Mouse (Mus musculus) Patski (cell line): ENCODE measurements around the gene Ptprm. TPM values are rescaled to one million over a fixed set of nuclear protein-coding genes. Genes with fewer than 3 reads are reported as not detected.

ENCODE experiments used
- ATAC-seq: fragments of 100-300 bp; one replicate; pipeline ENCODE4 v1.8.0; 2021
- CTCF ChIA-PET: fragments of 350-600 bp; sonication (Branson Sonifier 250); formaldehyde crosslinking; loops from one replicate; lab custom pipeline; 2022; ENCODE audit warnings: inconsistent platforms; lab: Charles Lee
- POLR2A ChIA-PET: fragments of 350-600 bp; sonication (Branson Sonifier 250); formaldehyde crosslinking; loops from one replicate; lab custom pipeline; 2022; ENCODE audit warnings: antibody characterized with exemption, inconsistent platforms; lab: Charles Lee
- DNase-seq: peaks from one replicate; pipeline ENCODE4 v3.0.0-alpha.2; 2011; ENCODE audit warnings: low read depth, low spot score
- H3K27me3 ChIP-seq: fragments of 371-371 bp; one replicate; pipeline ENCODE4 v1.5.1; 2021
- CTCF ChIP-seq: fragments of 100-300 bp; IDR thresholded peaks from one replicate; pipeline ENCODE4 v1.5.1; 2021
- in situ Hi-C: fragments of 300-500 bp; cut with MboI; formaldehyde crosslinking; loops from 3 replicates; pipeline ENCODE4 v1.11.1; 2018; ENCODE audit warnings: low pct_unique_long_range_greater_than_20kb, mixed read lengths
- polyA plus RNA-seq: library from polyadenylated mRNA; unstranded; gene quantifications from one replicate; pipeline ENCODE4 v1.2.3, GENCODE M21; 2021

Gene Ptprm
- polyA plus RNA-seq, 1 experiment from 2014 or later = 43.7 TPM

DNA sequence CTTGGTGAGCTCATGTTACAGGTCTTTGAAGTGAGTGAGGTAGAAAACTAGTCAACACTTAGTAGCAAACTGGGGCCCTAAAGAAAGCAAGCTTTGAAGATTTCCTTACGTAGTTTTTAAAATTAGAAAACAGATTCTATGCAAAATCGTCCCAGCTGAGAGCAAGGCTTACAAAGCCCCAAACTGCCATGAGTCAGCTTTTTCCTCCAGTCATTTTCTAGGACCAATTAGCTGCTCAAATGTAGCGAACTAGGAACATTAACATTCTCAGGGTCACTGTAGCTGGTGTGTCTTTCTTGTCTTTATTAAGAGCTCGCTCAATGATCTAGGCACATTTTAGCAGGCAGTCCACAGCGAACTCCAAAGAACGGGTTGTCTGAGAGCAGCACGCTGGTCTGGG lies 153.1 kb downstream of the Ptprm start:
- ATAC-seq = no peak
- CTCF ChIA-PET = interaction anchor here (1.5 kb wide), 1 partner anchor 15 kb away, joined by 3 read pairs; no protein-coding TSS in a partner anchor
- in situ Hi-C loops = no loop called here

GRCm38 (mm10) chr17:67193728-67194127 lies 160.5 kb downstream of the Ptprm start:
- in situ Hi-C loops = no loop called here
- POLR2A ChIA-PET = no interaction called here
- TF ChIP-seq CTCF = no peak
- H3K27me3 ChIP-seq = no peaks in the 10 kb centered on the region
- ATAC-seq = no peak
- no peak for DNase-seq
- CTCF ChIA-PET = interaction anchor here (2.3 kb wide), 1 partner anchor 43 kb away, joined by 5 read pairs; no protein-coding TSS in a partner anchor

More for the DNA sequence above, 153.1 kb downstream of the Ptprm start:
- DNase-seq = no peak
- no peak for TF ChIP-seq CTCF
- no peaks in the 10 kb centered on the region for H3K27me3 ChIP-seq
- POLR2A ChIA-PET = interaction anchor here (0.6 kb wide), 1 partner anchor 48 kb away, joined by 3 read pairs; no protein-coding TSS in a partner anchor

GRCm38 (mm10) chr17:67188514-67188913 lies 165.7 kb downstream of the Ptprm start:
- in situ Hi-C loops = no loop called here
- no peak for DNase-seq
- ATAC-seq = no peak
- CTCF ChIA-PET = interaction anchor here (1.5 kb wide), 1 partner anchor 23 kb away, joined by 4 read pairs; no protein-coding TSS in a partner anchor
- POLR2A ChIA-PET = no interaction called here
- no peaks in the 10 kb centered on the region for H3K27me3 ChIP-seq
- TF ChIP-seq CTCF = no peak

GRCm38 (mm10) chr17:67186879-67187278 lies 167.4 kb downstream of the Ptprm start:
- ChIA-PET POLR2A (no interaction called here), CTCF (interaction anchor here (0.8 to 1.5 kb wide), 4 partner anchors 11 to 25 kb away, joined by 3 to 4 read pairs (median 3); no protein-coding TSS in a partner anchor)
- TF ChIP-seq CTCF = no peak
- no peak for ATAC-seq
- no peaks in the 10 kb centered on the region for H3K27me3 ChIP-seq
- in situ Hi-C loops = no loop called here
- DNase-seq = no peak

DNA sequence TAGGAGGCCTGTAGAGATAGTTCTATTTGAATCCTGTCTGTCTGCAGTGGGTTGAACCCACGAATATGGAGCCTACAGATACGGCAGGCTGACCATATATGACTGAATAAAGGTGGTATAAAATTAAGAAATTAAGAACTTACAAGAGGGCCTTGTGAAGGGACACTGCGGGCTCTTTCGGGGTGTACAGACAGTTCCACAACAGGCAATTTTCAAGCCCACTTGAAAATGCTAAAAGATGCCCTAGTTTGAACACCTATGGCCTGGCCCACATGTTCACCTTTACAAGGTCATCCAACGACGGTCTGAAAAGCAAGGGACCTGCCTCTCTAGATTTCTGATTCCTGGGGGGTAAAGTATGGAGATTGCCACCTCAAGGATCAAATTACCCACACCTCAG lies 168.3 kb downstream of the Ptprm start:
- POLR2A ChIA-PET = no interaction called here
- CTCF ChIA-PET = interaction anchor here (1.5 kb wide), 1 partner anchor 16 kb away, joined by 3 read pairs; no protein-coding TSS in a partner anchor
- DNase-seq (no peak), ATAC-seq (no peak)
- in situ Hi-C loops = no loop called here
- H3K27me3 ChIP-seq = no peaks in the 10 kb centered on the region
- TF ChIP-seq CTCF = no peak

- in situ Hi-C loops = loop anchor here (5.0 to 10.0 kb wide), 3 partner anchors 98 to 295 kb away; partner anchors contain the start of gene Ptprm
- ATAC-seq = no peak
- no peaks in the 10 kb centered on the region for H3K27me3 ChIP-seq
- DNase-seq = no peak
- CTCF ChIA-PET = interaction anchor here (1.7 kb wide), 1 partner anchor 8 kb away, joined by 3 read pairs; no protein-coding TSS in a partner anchor
- TF ChIP-seq CTCF = no peak
- POLR2A ChIA-PET = interaction anchor here (0.6 kb wide), 1 partner anchor 32 kb away, joined by 4 read pairs; no protein-coding TSS in a partner anchor
These were observed 174.8 kb downstream of the Ptprm start for GRCm38 (mm10) chr17:67179446-67179845.

DNA sequence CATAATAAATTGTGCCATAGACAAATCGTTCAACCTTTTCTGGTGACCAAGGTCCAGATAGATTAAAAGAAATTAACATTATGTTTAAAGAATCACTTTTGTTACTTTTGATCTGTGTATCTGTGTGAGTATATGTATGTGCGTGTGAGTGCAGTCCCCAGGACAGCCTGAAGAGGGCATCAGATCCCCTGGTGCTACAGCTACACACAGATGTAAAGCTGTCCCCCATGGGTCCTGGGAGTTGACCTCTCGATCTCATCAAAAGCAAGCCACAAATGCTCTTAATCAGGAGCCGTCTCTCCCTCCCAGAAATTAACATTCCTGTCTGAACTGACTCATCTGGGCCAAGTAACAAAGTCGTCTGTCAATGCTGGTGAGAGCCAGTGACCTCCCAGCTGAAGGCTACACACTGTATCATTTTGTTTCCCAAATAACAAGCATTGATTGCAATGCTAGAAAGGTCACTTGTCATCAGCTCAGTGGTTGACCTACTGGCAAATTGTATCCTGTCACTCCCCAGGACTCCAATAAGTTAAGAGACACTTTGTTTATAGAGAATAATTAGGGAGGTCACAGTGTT lies 175.5 kb downstream of the Ptprm start:
- POLR2A ChIA-PET = no interaction called here
- in situ Hi-C loops = loop anchor here (5.0 to 10.0 kb wide), 3 partner anchors 99 to 296 kb away; partner anchors contain the start of gene Ptprm

GRCm38 (mm10) chr17:67175836-67176235 lies 178.4 kb downstream of the Ptprm start:
- TF ChIP-seq CTCF = peak; percentile 83
- DNase-seq (peak; percentile 78), ATAC-seq (peak; percentile 95)
- POLR2A ChIA-PET = interaction anchor here (0.7 kb wide), 1 partner anchor 495 kb away, joined by 3 read pairs; no protein-coding TSS in a partner anchor
- CTCF ChIA-PET = interaction anchor here (1.1 to 1.8 kb wide), 5 partner anchors 11 to 495 kb away, joined by 3 to 8 read pairs (median 4); no protein-coding TSS in a partner anchor
- in situ Hi-C loops = loop anchor here (5.0 to 10.0 kb wide), 3 partner anchors 101 to 299 kb away; partner anchors contain the start of gene Ptprm
- no peaks in the 10 kb centered on the region for H3K27me3 ChIP-seq

More for the DNA sequence above, 175.5 kb downstream of the Ptprm start:
- DNase-seq = peak; percentile 22
- no peaks in the 10 kb centered on the region for H3K27me3 ChIP-seq
- ATAC-seq = no peak
- TF ChIP-seq CTCF = peak; percentile 58
- CTCF ChIA-PET = interaction anchor here (1.7 kb wide), 1 partner anchor 9 kb away, joined by 3 read pairs; no protein-coding TSS in a partner anchor

DNA sequence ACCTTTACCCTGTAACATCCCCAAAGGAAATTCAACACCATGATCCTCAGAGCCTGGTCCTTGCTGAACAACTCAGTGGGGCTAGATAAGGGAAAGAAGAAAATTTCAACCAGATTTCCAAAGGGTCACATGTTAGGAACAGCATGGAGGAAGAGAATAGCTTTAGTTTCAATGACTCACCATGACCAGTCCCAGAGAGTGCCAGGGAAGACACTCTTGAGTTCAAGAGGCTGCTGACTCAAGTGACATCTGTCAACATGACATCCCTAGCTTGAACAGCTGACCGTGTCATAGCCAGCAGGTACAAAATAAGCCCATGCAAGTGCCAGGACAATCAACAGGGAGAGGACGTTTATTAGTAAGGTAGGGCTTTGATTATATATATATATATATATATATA lies 182.9 kb downstream of the Ptprm start:
- in situ Hi-C loops = loop anchor here (5.0 to 10.0 kb wide), 2 partner anchors 303 to 489 kb away; no protein-coding TSS in a partner anchor
- POLR2A ChIA-PET = no interaction called here
- CTCF ChIA-PET = no interaction called here
- TF ChIP-seq CTCF = no peak
- H3K27me3 ChIP-seq = no peaks in the 10 kb centered on the region
- ATAC-seq = no peak
- DNase-seq = no peak

DNA sequence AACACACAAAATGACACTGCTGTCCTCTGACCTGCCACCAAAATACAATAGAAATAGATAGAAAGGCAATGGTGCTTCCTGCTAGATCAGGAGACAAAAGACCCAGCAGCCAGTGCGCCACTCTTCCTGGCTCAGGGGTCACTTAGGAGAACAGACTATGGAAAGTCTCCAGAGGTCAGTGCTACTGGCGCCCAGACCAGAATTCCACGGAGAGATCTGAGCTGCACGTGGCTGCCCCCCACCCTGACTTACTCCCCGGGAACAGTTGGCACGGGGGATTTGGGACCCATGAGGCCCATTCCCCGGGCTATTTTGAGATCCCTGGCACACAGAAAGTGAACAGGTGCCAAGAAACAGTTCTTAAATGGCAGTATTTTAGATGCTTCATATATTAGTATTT lies 183.6 kb downstream of the Ptprm start:
- no peak for TF ChIP-seq CTCF
- no peaks in the 10 kb centered on the region for H3K27me3 ChIP-seq
- no peak for DNase-seq
- CTCF ChIA-PET = no interaction called here
- ATAC-seq = no peak
- POLR2A ChIA-PET = no interaction called here
- in situ Hi-C loops = loop anchor here (5.0 to 10.0 kb wide), 2 partner anchors 304 to 488 kb away; no protein-coding TSS in a partner anchor
